Mouse (Mus musculus): ENCODE results near the gene Hdac7. TPM values are rescaled to one million over a fixed set of nuclear protein-coding genes. Genes with fewer than 3 reads are reported as not detected.

Gene Hdac7
- total RNA-seq, 2 experiments from 2014 or later: 57.9 to 59.4 TPM

GRCm38 (mm10) chr15:97795559-97796235, 48.6 kb downstream of the Hdac7 start:
- intact Hi-C loops (cut with DNase I): no loop called here
- no peak for DNase-seq

- intact Hi-C loops (cut with DNase I): no loop called here
- no peak for DNase-seq
These were observed 50.0 kb downstream of the Hdac7 start for GRCm38 (mm10) chr15:97794268-97794667.

- intact Hi-C loops (cut with DNase I): loop anchor here (2.0 kb wide), 1 partner anchor 13 kb away; no protein-coding TSS in a partner anchor
- no peak for DNase-seq
These were observed 50.7 kb downstream of the Hdac7 start for GRCm38 (mm10) chr15:97793386-97794153.

GRCm38 (mm10) chr15:97791126-97791700, 53.1 kb downstream of the Hdac7 start:
- no peak for DNase-seq
- intact Hi-C loops (cut with DNase I): loop anchor here (1.0 kb wide), 1 partner anchor 11 kb away; no protein-coding TSS in a partner anchor

- DNase-seq: peak in 1 of 2 experiments; percentile 58
- intact Hi-C loops (cut with DNase I): loop anchor here (5.0 kb wide), 1 partner anchor 162 kb away; no protein-coding TSS in a partner anchor
These were observed 54.4 kb downstream of the Hdac7 start for GRCm38 (mm10) chr15:97789761-97790505.

- peak; percentile 48 to 54 for DNase-seq
- intact Hi-C loops (cut with DNase I): loop anchor here (5.0 kb wide), 1 partner anchor 163 kb away; no protein-coding TSS in a partner anchor
These were observed 55.5 kb downstream of the Hdac7 start for GRCm38 (mm10) chr15:97788821-97789220.

GRCm38 (mm10) chr15:97787799-97788667, 56.3 kb downstream of the Hdac7 start:
- intact Hi-C loops (cut with DNase I): loop anchor here (5.0 kb wide), 1 partner anchor 164 kb away; no protein-coding TSS in a partner anchor
- peak in 1 of 2 experiments; percentile 39 for DNase-seq

GRCm38 (mm10) chr15:97787148-97787798, 57.0 kb downstream of the Hdac7 start:
- no peak for DNase-seq
- intact Hi-C loops (cut with DNase I): loop anchor here (5.0 kb wide), 1 partner anchor 165 kb away; no protein-coding TSS in a partner anchor

- intact Hi-C loops (cut with DNase I): loop anchor here (5.0 kb wide), 1 partner anchor 166 kb away; no protein-coding TSS in a partner anchor
These were observed 57.7 kb downstream of the Hdac7 start for GRCm38 (mm10) chr15:97786412-97787112.

GRCm38 (mm10) chr15:97785731-97786411, 58.4 kb downstream of the Hdac7 start:
- intact Hi-C loops (cut with DNase I): loop anchor here (2.0 to 5.0 kb wide), 2 partner anchors 55 to 166 kb away; no protein-coding TSS in a partner anchor
- DNase-seq: peak; percentile 69 to 70

More at GRCm38 (mm10) chr15:97786412-97787112, 57.7 kb downstream of the Hdac7 start:
- no peak for DNase-seq

GRCm38 (mm10) chr15:97784561-97785161, 59.6 kb downstream of the Hdac7 start:
- intact Hi-C loops (cut with DNase I): loop anchor here (1.0 to 5.0 kb wide), 3 partner anchors 56 to 168 kb away; no protein-coding TSS in a partner anchor
- DNase-seq: no peak

- intact Hi-C loops (cut with DNase I): loop anchor here (1.0 to 2.0 kb wide), 2 partner anchors 57 to 65 kb away; no protein-coding TSS in a partner anchor
These were observed 60.2 kb downstream of the Hdac7 start for GRCm38 (mm10) chr15:97784092-97784559.

GRCm38 (mm10) chr15:97782749-97783105, 61.6 kb downstream of the Hdac7 start:
- DNase-seq: peak; percentile 85 to 90
- intact Hi-C loops (cut with DNase I): no loop called here

More at GRCm38 (mm10) chr15:97784092-97784559, 60.2 kb downstream of the Hdac7 start:
- DNase-seq: peak; percentile 91 to 93

GRCm38 (mm10) chr15:97781961-97782748, 62.1 kb downstream of the Hdac7 start:
- peak; percentile 73 for DNase-seq
- intact Hi-C loops (cut with DNase I): no loop called here

GRCm38 (mm10) chr15:97780611-97781031, 63.7 kb downstream of the Hdac7 start:
- no peak for DNase-seq
- intact Hi-C loops (cut with DNase I): no loop called here

- no peak for DNase-seq
- intact Hi-C loops (cut with DNase I): loop anchor here (1.0 kb wide), 1 partner anchor 61 kb away; no protein-coding TSS in a partner anchor
These were observed 64.7 kb downstream of the Hdac7 start for GRCm38 (mm10) chr15:97779576-97779975.

Measured in heart, postnatal 10 days (tissue).